Mouse (Mus musculus) B cell, adult 2 months (primary cell): ENCODE data around the gene Fermt2.

Source experiments
- DNase-seq, 2 experiments: peaks; one replicate each; pipeline ENCODE4 v3.0.0; 2022

Gene Fermt2

DNA sequence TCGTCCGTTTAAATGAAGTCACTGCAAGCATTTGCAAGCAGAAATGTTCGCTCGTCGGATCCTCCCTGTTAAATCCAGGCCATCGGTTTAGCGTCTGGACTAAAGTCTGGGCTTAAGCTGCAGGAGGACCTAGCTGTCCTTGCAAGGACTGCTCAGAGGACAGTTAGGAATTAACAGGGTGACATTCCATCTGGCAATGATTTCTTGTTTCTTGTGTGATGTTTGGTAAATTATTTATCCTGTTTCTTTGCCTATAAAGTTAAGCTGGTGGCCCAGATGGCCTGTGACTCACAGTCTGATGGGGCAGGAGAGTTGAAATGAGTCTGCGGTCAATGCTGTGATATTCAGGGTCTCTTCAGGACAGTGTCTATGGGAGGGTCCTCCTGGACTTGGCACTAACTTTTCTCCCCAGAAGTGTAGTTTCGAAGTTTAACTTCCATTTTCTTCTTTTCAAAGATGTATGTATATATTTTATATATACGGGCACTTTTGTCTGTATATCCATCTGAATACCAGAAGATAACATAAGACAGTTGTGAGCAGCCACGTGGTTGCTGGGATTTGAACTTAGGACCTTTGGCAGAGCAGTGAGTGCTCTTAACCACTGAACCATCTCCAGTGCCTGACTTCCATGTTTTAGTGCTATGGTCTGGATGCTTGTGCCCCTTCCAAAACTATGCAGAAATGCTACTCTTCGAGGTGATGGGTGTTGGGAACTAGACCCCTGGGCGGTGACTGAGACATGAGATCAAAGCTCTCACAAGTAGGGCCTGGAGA lies 99.7 kb downstream of the Fermt2 start:
- no peak for DNase-seq

DNA sequence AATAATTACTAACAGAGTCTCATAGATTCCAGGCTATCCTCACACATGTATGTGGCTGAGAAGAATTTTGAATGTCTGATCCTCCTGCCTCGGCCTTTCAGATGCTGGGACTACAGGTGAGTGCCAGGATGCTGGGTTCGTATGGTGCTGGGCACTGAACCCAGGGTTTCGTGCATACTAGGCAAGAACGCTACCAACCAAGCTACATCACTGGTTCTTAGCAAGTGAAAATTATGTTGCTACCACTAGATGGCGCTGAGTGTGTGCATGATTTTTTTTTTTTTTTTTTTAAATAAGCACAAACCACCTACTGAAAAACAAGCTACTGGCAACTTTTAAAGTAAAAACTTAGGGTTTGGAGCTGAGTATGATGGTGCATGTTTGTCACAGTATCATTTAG lies 106.7 kb downstream of the Fermt2 start:
- peak; percentile 31 to 37 for DNase-seq

DNA sequence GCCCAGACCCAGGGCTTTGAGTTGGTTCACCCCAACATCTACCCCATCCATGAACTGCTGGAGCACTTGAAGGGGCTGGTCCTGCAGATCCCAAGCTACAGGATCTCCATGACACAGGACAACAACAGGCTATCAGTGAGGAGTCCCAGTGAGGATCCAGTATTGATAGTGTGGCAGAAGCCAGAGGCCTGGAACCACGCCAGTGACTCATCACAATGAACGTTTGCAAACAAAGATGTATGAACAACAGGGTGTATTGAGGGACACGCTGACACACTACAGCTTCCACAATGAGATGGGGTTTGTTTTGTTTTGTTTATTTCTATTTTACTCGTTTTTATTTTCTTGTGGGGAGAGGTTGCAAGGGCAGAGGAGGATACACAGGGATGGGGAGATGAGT lies 107.5 kb downstream of the Fermt2 start:
- no peak for DNase-seq

DNA sequence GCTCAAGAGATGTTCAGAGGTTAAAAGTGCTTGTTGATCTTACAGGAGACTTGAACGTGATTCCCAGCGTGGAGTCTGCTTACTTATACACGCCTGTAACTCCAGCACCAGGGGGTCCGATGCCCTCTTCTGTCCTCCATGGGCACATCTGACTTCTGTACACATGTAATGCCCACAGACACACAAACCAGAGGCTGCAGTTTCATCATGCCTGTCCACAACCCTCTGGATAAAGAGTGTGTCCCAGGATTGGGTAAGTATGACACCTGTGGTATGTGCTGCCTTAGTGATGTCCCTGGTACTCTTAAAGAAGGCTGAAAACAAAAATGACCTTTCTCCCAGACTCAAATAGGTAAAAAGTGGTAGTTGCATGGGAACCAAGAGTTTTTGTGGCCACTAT lies 110.6 kb downstream of the Fermt2 start:
- no peak for DNase-seq

DNA sequence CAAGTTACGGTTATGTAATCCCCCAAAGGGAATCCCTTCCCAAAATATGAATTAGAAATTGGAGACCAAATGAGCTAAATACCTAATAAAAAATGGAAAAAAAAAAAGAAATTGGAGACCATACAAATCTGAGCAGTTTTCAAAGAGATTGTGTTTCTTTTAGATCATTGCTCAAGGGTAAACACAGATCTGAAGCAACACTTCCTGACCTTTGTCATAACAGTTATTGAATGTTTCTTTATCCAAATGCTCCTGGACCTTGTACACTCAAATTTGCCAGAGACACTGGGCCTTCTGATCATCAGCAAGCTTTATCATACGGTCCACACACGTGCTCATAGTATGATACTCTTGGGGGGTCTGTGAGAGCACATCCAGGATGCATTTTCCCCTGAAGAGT lies 111.4 kb downstream of the Fermt2 start:
- no peak for DNase-seq

GRCm38 (mm10) chr14:45416265-45416664 lies 113.7 kb downstream of the Fermt2 start:
- DNase-seq = no peak
